Mouse (Mus musculus) megakaryocyte progenitor cell, adult 5-6 weeks (primary cell): Measurements from ENCODE around the gene Rangap1. TPM values are rescaled to one million over a fixed set of nuclear protein-coding genes. Genes with fewer than 3 reads are reported as not detected.

Source experiments
- ATAC-seq: replicated peaks from 2 replicates; pipeline ENCODE4 v1.8.0; 2016; ENCODE audit warnings: mild to moderate bottlenecking, moderate TSS enrichment, inconsistent platforms; ENCODE audit not compliant: poor library complexity
- total RNA-seq, 2 experiments: library from RNA; stranded (forward) in 1 of 2; stranded (reverse) in 1 of 2; fragments of 157-497, 149-512 nt in 1 of 2; fragments of 200-1000 nt in 1 of 2; gene quantifications; 2 replicates each; pipeline versions ENCODE4 v1.2.3 to v1.2.4; 2015 to 2017

Gene Rangap1
- 44.1 and 46.9 TPM in 2 replicates for total RNA-seq (2015)
- total RNA-seq (2017), result 106 and 129 TPM in 2 replicates

GRCm38 (mm10) chr15:81744992-81745600 lies at the start of gene Rangap1, which contains the start of gene Zc3h7b:
Gene Rangap1, minus strand, starts transcription at chr15:81745530.
Gene Zc3h7b, plus strand, starts transcription at chr15:81745057.
- ATAC-seq, result peak; percentile 70

GRCm38 (mm10) chr15:81792444-81792843 lies 47.1 kb upstream of the Rangap1 start:
- ATAC-seq, result no peak

GRCm38 (mm10) chr15:81787525-81787924 lies 42.2 kb upstream of the Rangap1 start:
- ATAC-seq, result no peak

GRCm38 (mm10) chr15:81785701-81786100 lies 40.4 kb upstream of the Rangap1 start:
- ATAC-seq, result no peak

GRCm38 (mm10) chr15:81784762-81785161 lies 39.4 kb upstream of the Rangap1 start:
- peak; percentile 39; the same call in 1 of the 2 replicates for ATAC-seq

GRCm38 (mm10) chr15:81781816-81782215 lies 36.5 kb upstream of the Rangap1 start:
- no peak for ATAC-seq

- peak; percentile 44; the same call in 1 of the 2 replicates for ATAC-seq
Observed at GRCm38 (mm10) chr15:81776631-81777422, 31.5 kb upstream of the Rangap1 start.

- ATAC-seq, result no peak
Observed at GRCm38 (mm10) chr15:81774505-81775171, 29.3 kb upstream of the Rangap1 start.

GRCm38 (mm10) chr15:81772431-81773120 lies 27.2 kb upstream of the Rangap1 start:
- no peak for ATAC-seq

GRCm38 (mm10) chr15:81769037-81769436 lies 23.7 kb upstream of the Rangap1 start:
- peak; percentile 65 for ATAC-seq

- no peak for ATAC-seq
Observed at GRCm38 (mm10) chr15:81766439-81766838, 21.1 kb upstream of the Rangap1 start.

- ATAC-seq, result 0 out of 2 replicates have a peak, but pooled peaks have one; percentile 43
Observed at GRCm38 (mm10) chr15:81765651-81766050, 20.3 kb upstream of the Rangap1 start.

- ATAC-seq, result peak; percentile 26; the same call in 1 of the 2 replicates
Observed at GRCm38 (mm10) chr15:81764573-81764972, 19.2 kb upstream of the Rangap1 start.

GRCm38 (mm10) chr15:81761959-81762358 lies 16.6 kb upstream of the Rangap1 start:
- no peak for ATAC-seq

- no peak for ATAC-seq
Observed at GRCm38 (mm10) chr15:81761381-81761780, 16.1 kb upstream of the Rangap1 start.

GRCm38 (mm10) chr15:81760361-81761079 lies 15.2 kb upstream of the Rangap1 start:
- ATAC-seq, result no peak

- peak; percentile 64 for ATAC-seq
Observed at GRCm38 (mm10) chr15:81759542-81759941, 14.2 kb upstream of the Rangap1 start.

- no peak for ATAC-seq
Observed at GRCm38 (mm10) chr15:81758701-81759100, 13.4 kb upstream of the Rangap1 start.

GRCm38 (mm10) chr15:81753669-81754068 lies 8.3 kb upstream of the Rangap1 start:
- ATAC-seq, result no peak

- ATAC-seq, result no peak
Observed at GRCm38 (mm10) chr15:81749742-81750141, 4.4 kb upstream of the Rangap1 start.
